Mouse (Mus musculus): Measurements from ENCODE around the gene Plppr4.

Gene Plppr4

GRCm38 (mm10) chr3:117360528-117360927 is at the start of gene Plppr4:
Gene Plppr4, minus strand, starts transcription at chr3:117360876.
- no peak for DNase-seq

GRCm38 (mm10) chr3:117405821-117406220 is 45.1 kb upstream of the Plppr4 start:
- no peak for DNase-seq

- no peak for DNase-seq
Observed at GRCm38 (mm10) chr3:117403740-117404139, 43.1 kb upstream of the Plppr4 start.

- DNase-seq = no peak
Observed at GRCm38 (mm10) chr3:117366041-117366440, 5.4 kb upstream of the Plppr4 start.

GRCm38 (mm10) chr3:117359686-117360521 is 772 bp downstream of the Plppr4 start:
- DNase-seq = peak; percentile 71

GRCm38 (mm10) chr3:117358981-117359628 is 1.6 kb downstream of the Plppr4 start:
- peak; percentile 10 for DNase-seq

GRCm38 (mm10) chr3:117357367-117357766 is 3.3 kb downstream of the Plppr4 start:
- no peak for DNase-seq

GRCm38 (mm10) chr3:117353940-117354339 is 6.7 kb downstream of the Plppr4 start:
- no peak for DNase-seq

GRCm38 (mm10) chr3:117346351-117346750 is 14.3 kb downstream of the Plppr4 start:
- peak; percentile 47 for DNase-seq

- no peak for DNase-seq
Observed at GRCm38 (mm10) chr3:117331502-117331901, 29.2 kb downstream of the Plppr4 start.

- DNase-seq = no peak
Observed at GRCm38 (mm10) chr3:117329485-117329884, 31.2 kb downstream of the Plppr4 start.

GRCm38 (mm10) chr3:117326551-117326950 is 34.1 kb downstream of the Plppr4 start:
- DNase-seq = no peak

GRCm38 (mm10) chr3:117319671-117320070 is 41.0 kb downstream of the Plppr4 start:
- DNase-seq = no peak

GRCm38 (mm10) chr3:117313339-117313738 is 47.3 kb downstream of the Plppr4 start:
- DNase-seq = no peak

- DNase-seq = no peak
Observed at GRCm38 (mm10) chr3:117312097-117312496, 48.6 kb downstream of the Plppr4 start.

- DNase-seq = no peak
Observed at GRCm38 (mm10) chr3:117310801-117311368, 49.8 kb downstream of the Plppr4 start.

GRCm38 (mm10) chr3:117309580-117309910 is 51.1 kb downstream of the Plppr4 start:
- DNase-seq = no peak

GRCm38 (mm10) chr3:117308895-117309579 is 51.6 kb downstream of the Plppr4 start:
- DNase-seq = no peak

- no peak for DNase-seq
Observed at GRCm38 (mm10) chr3:117307555-117307954, 53.1 kb downstream of the Plppr4 start.

- DNase-seq = no peak
Observed at GRCm38 (mm10) chr3:117304037-117304436, 56.6 kb downstream of the Plppr4 start.

- DNase-seq = no peak
Observed at GRCm38 (mm10) chr3:117300735-117301271, 59.9 kb downstream of the Plppr4 start.

GRCm38 (mm10) chr3:117297735-117298134 is 62.9 kb downstream of the Plppr4 start:
- no peak for DNase-seq

- no peak for DNase-seq
Observed at GRCm38 (mm10) chr3:117294308-117294925, 66.3 kb downstream of the Plppr4 start.
